Mouse (Mus musculus): ENCODE measurements at regions not wholly inside any gene's neighbourhood (a gene's known extent, or its start where the extent isn't known, plus 50 kb on each side); places are given as distances from the start of the nearest gene placed in this dataset.

DNA sequence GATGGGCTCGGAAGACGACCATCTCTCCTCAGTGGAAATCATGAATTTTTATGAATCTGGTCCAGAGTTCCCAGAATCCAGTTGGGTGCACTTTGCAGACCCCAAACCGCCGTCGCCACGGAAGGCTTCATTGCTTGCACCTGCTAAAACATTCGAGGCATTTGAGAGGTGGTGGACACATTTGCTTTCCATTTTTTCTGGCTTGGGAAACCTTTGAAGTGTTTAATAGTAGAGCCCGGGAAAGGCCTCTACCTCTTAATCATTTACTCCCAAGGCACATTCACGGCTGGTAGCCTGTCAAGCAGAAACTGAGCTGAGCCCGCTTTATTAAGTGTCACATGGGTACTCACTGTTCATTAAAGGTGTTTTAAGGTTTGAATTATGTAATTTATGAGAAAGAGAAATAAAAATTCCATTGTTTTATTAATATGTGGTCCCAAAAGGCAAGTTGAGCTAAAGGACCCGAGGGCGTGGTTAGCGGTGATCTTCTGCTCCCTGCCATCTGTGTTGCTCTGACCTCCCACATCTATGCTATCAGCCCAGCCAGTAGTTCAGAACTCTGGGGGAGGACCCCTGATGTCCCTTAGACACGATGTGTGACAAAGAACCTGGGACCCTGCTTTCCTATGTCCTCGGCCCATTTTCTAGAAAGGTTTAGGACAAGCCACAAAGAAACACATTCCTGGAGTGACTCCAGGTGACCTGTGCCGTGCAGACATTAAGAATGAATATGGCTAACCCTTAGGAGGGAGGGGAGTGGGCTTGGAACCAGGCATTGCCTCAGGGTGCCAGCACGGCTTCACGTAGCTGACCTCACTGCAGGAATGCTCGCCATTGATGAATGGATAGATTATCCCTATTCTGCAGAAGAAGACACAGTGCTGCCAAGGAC is 227.9 kb downstream of the Emx2 start:
- Histone ChIP-seq H3K27me3 (replicated peaks) (0 out of 2 replicates have a peak, but pooled peaks cover 2% of the 10 kb centered on the region), H3K27ac (replicated peaks) (no peak overlapping the region), H3K4me3 (no peak overlapping the region), H3K9me3 (no peaks in the 10 kb centered on the region), H3K4me1 (no peaks in the 10 kb centered on the region), H3K4me2 (no peak overlapping the region), H3K36me3 (no peaks in the 10 kb centered on the region), H3K9ac (no peak overlapping the region)
- 75% methylated on average over 19 of the region's 19 CpGs for WGBS
- no peak for ATAC-seq (ENCODE audit: extremely low read depth, insufficient number of reproducible peaks, low FRiP score, low TSS enrichment)

DNA sequence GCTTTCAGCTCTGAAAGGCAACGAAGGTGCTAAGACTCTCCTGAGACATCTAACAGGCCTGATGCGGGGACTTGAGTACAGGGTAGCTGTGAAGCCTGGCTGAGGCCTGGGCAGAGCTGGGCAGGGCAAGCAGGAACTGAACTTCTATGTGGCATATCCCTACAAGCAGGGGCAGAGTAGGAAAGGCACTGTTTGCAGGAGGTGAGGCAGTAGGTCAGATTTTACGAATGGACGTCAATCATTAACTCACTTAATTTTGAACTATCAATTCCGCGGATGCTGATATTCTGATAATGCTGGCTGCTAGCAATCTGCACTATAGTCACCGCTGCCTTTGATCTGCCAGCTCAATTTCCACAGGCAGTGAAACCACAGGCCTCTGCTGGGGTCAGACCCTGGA is 229.0 kb downstream of the Emx2 start:
- WGBS: 79% methylated on average over 7 of the region's 7 CpGs
- H3K4me2 ChIP-seq: no peak overlapping the region
- no peaks in the 10 kb centered on the region for H3K36me3 ChIP-seq
- no peak overlapping the region for H3K4me3 ChIP-seq
- ATAC-seq (ENCODE audit: extremely low read depth, insufficient number of reproducible peaks, low FRiP score, low TSS enrichment): no peak
- no peak overlapping the region for H3K27ac ChIP-seq (replicated peaks)
- no peaks in the 10 kb centered on the region for H3K9me3 ChIP-seq
- no peak overlapping the region for H3K9ac ChIP-seq
- H3K4me1 ChIP-seq: no peaks in the 10 kb centered on the region
- H3K27me3 ChIP-seq (replicated peaks): 0 out of 2 replicates have a peak, but pooled peaks cover 2% of the 10 kb centered on the region

DNA sequence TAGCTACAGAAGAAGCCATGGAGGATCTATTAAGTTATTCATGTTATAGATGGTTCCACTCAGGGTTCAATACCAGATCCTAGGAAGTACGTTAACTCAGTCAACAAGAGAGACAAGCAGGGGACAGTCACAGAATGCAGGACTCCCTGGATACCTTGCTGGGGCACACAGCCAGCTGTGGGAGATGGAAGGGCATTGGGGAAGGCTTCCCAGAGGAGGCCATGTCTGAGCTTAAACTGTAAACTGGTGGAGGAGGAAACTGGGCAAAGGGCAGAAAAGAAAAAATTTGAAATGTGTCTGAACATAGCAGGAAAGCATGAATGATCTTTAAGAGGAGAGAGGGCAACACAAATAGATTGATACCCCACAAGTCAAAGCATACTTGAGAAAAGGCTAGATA is 229.5 kb downstream of the Emx2 start:
- H3K9ac ChIP-seq: no peak overlapping the region
- H3K4me2 ChIP-seq: no peak overlapping the region
- 0 out of 2 replicates have a peak, but pooled peaks cover 2% of the 10 kb centered on the region for H3K27me3 ChIP-seq (replicated peaks)
- H3K36me3 ChIP-seq: no peaks in the 10 kb centered on the region
- 61% methylated on average over 1 of the region's 1 CpGs for WGBS
- no peaks in the 10 kb centered on the region for H3K9me3 ChIP-seq
- H3K27ac ChIP-seq (replicated peaks): no peak overlapping the region
- H3K4me3 ChIP-seq: no peak overlapping the region
- no peaks in the 10 kb centered on the region for H3K4me1 ChIP-seq
- no peak for ATAC-seq (ENCODE audit: extremely low read depth, insufficient number of reproducible peaks, low FRiP score, low TSS enrichment)

- no peak overlapping the region for H3K4me3 ChIP-seq
- ATAC-seq (ENCODE audit: extremely low read depth, insufficient number of reproducible peaks, low FRiP score, low TSS enrichment): no peak
- 78% methylated on average over 15 of the region's 15 CpGs for WGBS
- H3K36me3 ChIP-seq: no peaks in the 10 kb centered on the region
- H3K9ac ChIP-seq: no peak overlapping the region
- H3K9me3 ChIP-seq: no peaks in the 10 kb centered on the region
- H3K27ac ChIP-seq (replicated peaks): no peak overlapping the region
- no peak overlapping the region for H3K4me2 ChIP-seq
- H3K4me1 ChIP-seq: no peaks in the 10 kb centered on the region; the same call in 1 of the 2 replicates
- H3K27me3 ChIP-seq (replicated peaks): 0 out of 2 replicates have a peak, but pooled peaks cover 2% of the 10 kb centered on the region
These were observed 233.4 kb downstream of the Emx2 start for GRCm38 (mm10) chr19:59691541-59692096.

GRCm38 (mm10) chr19:59697628-59698027 is 239.5 kb downstream of the Emx2 start:
- no peak overlapping the region for H3K27ac ChIP-seq (replicated peaks)
- WGBS: 60% methylated on average over 5 of the region's 5 CpGs
- H3K4me1 ChIP-seq: no peaks in the 10 kb centered on the region; the same call in 1 of the 2 replicates
- no peak for ATAC-seq (ENCODE audit: extremely low read depth, insufficient number of reproducible peaks, low FRiP score, low TSS enrichment)
- H3K4me2 ChIP-seq: no peak overlapping the region
- H3K27me3 ChIP-seq (replicated peaks): no peaks in the 10 kb centered on the region; the same call in 1 of the 2 replicates
- no peaks in the 10 kb centered on the region for H3K36me3 ChIP-seq
- no peak overlapping the region for H3K4me3 ChIP-seq
- no peak overlapping the region for H3K9ac ChIP-seq
- no peaks in the 10 kb centered on the region for H3K9me3 ChIP-seq

GRCm38 (mm10) chr19:59700187-59700586 is 242.0 kb downstream of the Emx2 start:
- no peak overlapping the region for H3K27ac ChIP-seq (replicated peaks)
- no peak overlapping the region for H3K4me3 ChIP-seq
- H3K27me3 ChIP-seq (replicated peaks): no peaks in the 10 kb centered on the region; the same call in 1 of the 2 replicates
- H3K36me3 ChIP-seq: no peaks in the 10 kb centered on the region
- no peaks in the 10 kb centered on the region; the same call in 1 of the 2 replicates for H3K4me1 ChIP-seq
- no peak overlapping the region for H3K9ac ChIP-seq
- 62% methylated on average over 3 of the region's 3 CpGs for WGBS
- no peak for ATAC-seq (ENCODE audit: extremely low read depth, insufficient number of reproducible peaks, low FRiP score, low TSS enrichment)
- no peak overlapping the region for H3K4me2 ChIP-seq
- H3K9me3 ChIP-seq: no peaks in the 10 kb centered on the region

- H3K4me1 ChIP-seq: no peaks in the 10 kb centered on the region
- no peaks in the 10 kb centered on the region for H3K36me3 ChIP-seq
- ATAC-seq (ENCODE audit: extremely low read depth, insufficient number of reproducible peaks, low FRiP score, low TSS enrichment): no peak
- no peaks in the 10 kb centered on the region for H3K9me3 ChIP-seq
- no peak overlapping the region for H3K27ac ChIP-seq (replicated peaks)
- no peak overlapping the region for H3K4me2 ChIP-seq
- H3K9ac ChIP-seq: no peak overlapping the region
- 0 out of 2 replicates have a peak, but pooled peaks cover 2% of the 10 kb centered on the region for H3K27me3 ChIP-seq (replicated peaks)
- 59% methylated on average over 5 of the region's 5 CpGs for WGBS
- no peak overlapping the region for H3K4me3 ChIP-seq
These were observed 236.3 kb downstream of the Rab11fip2 start for GRCm38 (mm10) chr19:59707106-59707505.

DNA sequence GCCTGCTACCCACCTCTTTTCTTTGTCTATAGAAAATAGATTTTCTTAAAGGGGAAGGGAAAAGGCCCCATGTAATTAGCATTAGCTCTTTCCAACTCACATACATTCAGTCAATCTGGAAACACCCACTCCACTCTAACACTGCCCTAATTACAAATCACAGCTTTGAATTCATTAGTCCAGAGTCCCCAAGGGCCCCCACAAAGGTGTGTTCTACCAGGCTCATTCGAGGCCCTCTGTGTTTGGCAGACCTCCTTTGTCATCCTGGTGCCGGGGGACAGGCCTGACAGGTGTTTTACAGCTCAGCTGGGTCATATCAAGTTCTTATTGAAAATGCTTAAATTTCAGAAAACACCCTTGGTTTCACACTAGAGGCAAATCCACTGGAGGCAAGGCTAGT is 234.3 kb downstream of the Rab11fip2 start:
- no peaks in the 10 kb centered on the region for H3K9me3 ChIP-seq
- WGBS: 49% methylated on average over 2 of the region's 2 CpGs
- no peak for ATAC-seq (ENCODE audit: extremely low read depth, insufficient number of reproducible peaks, low FRiP score, low TSS enrichment)
- 0 out of 2 replicates have a peak, but pooled peaks cover 2% of the 10 kb centered on the region for H3K27me3 ChIP-seq (replicated peaks)
- no peaks in the 10 kb centered on the region for H3K36me3 ChIP-seq
- no peak overlapping the region for H3K9ac ChIP-seq
- no peak overlapping the region for H3K27ac ChIP-seq (replicated peaks)
- H3K4me1 ChIP-seq: no peaks in the 10 kb centered on the region
- H3K4me3 ChIP-seq: no peak overlapping the region
- H3K4me2 ChIP-seq: no peak overlapping the region

DNA sequence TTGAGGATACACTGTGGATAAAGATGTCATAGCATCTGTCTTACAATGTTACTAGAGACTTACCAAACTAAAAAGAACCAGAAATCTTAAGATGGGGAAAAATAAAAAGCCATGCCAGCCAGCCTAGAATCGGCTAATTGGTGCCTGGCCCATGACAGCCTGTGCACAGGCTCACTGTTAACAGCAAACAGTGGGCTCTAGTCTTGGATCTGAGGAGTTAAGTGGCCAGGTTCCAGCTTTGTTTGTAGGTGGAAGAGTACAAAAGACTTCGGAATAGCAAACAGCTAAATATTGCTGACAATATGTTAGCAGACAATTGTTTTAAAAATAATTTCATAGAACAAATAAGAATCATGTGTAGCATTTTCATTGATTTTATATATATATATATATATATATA is 228.4 kb downstream of the Rab11fip2 start:
- ATAC-seq (ENCODE audit: extremely low read depth, insufficient number of reproducible peaks, low FRiP score, low TSS enrichment): no peak
- WGBS: 74% methylated on average over 2 of the region's 2 CpGs
- no peak overlapping the region for H3K27ac ChIP-seq (replicated peaks)
- no peaks in the 10 kb centered on the region for H3K9me3 ChIP-seq
- H3K9ac ChIP-seq: no peak overlapping the region
- no peaks in the 10 kb centered on the region for H3K4me1 ChIP-seq
- no peak overlapping the region for H3K4me2 ChIP-seq
- no peak overlapping the region for H3K4me3 ChIP-seq
- no peaks in the 10 kb centered on the region for H3K36me3 ChIP-seq
- H3K27me3 ChIP-seq (replicated peaks): peaks cover 34% of the 10 kb centered on the region

GRCm38 (mm10) chr19:59717813-59718483 is 225.5 kb downstream of the Rab11fip2 start:
- Histone ChIP-seq H3K4me2 (no peak overlapping the region), H3K27ac (replicated peaks) (no peak overlapping the region), H3K9ac (no peak overlapping the region), H3K4me1 (no peaks in the 10 kb centered on the region), H3K36me3 (no peaks in the 10 kb centered on the region), H3K9me3 (no peaks in the 10 kb centered on the region), H3K4me3 (no peak overlapping the region), H3K27me3 (replicated peaks) (peaks cover 40% of the 10 kb centered on the region)
- WGBS: 5% methylated on average over 8 of the region's 8 CpGs
- no peak for ATAC-seq (ENCODE audit: extremely low read depth, insufficient number of reproducible peaks, low FRiP score, low TSS enrichment)

DNA sequence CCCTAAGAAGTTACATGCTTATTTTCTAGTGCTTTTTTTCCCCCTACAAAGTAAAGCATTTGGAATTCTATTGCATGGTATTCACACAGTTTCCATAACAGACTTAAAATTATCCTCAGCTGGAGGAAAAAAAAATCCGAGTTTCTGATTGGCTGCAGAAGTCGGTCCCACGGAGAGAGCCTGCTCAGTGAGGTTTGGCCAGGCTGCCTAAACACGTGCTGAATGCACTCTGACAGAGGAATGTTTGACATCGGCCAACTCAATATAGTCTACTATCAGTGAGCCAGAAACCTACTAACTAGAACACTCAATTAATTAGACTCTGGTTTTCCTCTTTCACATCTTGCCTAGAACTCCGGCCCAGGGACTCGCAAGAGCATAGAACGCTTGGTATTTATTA is 204.9 kb downstream of the Rab11fip2 start:
- Histone ChIP-seq H3K4me1 (no peaks in the 10 kb centered on the region), H3K27me3 (replicated peaks) (peaks cover 11% of the 10 kb centered on the region; the same call in 1 of the 2 replicates), H3K9me3 (no peaks in the 10 kb centered on the region), H3K4me2 (no peak overlapping the region), H3K36me3 (no peaks in the 10 kb centered on the region), H3K4me3 (no peak overlapping the region), H3K27ac (replicated peaks) (no peak overlapping the region), H3K9ac (no peak overlapping the region)
- no peak for ATAC-seq (ENCODE audit: extremely low read depth, insufficient number of reproducible peaks, low FRiP score, low TSS enrichment)
- whole genome bisulfite sequencing: 55% methylated on average over 8 of the region's 8 CpGs

Measured in heart, embryonic 13.5 days (tissue).